Mouse (Mus musculus) inflammation-experienced regulatory T-cells, adult 6 months (primary cell): ENCODE results near the gene Tmem106c. TPM values are rescaled to one million over a fixed set of nuclear protein-coding genes. Genes with fewer than 3 reads are reported as not detected.

Experiments used
- ATAC-seq: one replicate; pipeline ENCODE4 v1.8.0; 2017
- polyA plus RNA-seq, 3 experiments: library from polyadenylated mRNA; unstranded; fragments of 100-300 nt; shearing (Covaris generic); gene quantifications; one replicate each; pipeline ENCODE4 v1.2.1; 2017

Tmem106c gene
- polyA plus RNA-seq, 3 experiments from 2014 or later: 18.8 to 32.3 (median 28.5) TPM

- no peak for ATAC-seq
Observed at GRCm38 (mm10) chr15:98001321-98002112, 37.5 kb downstream of the Tmem106c start.

GRCm38 (mm10) chr15:98002113-98002990 is 38.4 kb downstream of the Tmem106c start:
- no peak for ATAC-seq

DNA sequence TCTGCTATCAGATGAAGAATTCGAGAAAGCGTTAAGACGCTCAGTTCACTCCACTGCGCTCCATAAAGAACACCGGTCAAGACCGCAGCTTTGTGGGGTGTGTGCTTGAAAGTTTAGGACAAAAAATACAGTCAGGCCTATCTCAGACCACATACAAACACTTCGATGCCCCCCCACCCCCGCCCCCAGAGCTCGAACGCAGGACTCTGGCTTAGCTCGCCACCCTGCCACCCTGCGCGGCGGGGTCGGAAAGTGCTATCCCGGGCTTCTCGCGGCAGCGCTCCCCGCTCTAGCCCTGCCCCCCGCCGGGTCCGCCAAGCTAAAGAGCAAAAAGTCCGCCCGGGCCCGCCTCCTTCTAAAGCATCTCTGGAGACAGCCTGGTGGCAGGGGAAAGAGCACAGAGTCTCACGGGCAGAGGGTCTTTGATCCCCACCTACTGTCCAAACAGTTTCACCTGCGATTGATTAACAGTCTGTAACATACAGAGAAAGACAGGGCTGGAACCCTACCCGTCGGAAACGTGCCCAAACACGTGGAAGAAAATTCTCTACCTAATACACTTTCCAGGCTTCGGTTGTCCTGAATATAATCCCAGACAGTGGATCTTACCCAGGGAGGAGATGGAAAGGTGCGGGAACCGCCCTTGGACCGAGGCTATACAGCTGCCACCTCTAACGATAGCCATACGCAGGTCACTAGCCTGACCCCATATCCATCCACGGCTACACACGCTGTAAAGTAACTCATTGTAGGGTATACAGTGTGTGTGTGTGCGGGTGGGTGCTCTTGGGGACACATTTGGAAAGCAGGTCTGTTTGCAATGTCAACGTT is 39.2 kb downstream of the Tmem106c start:
- no peak for ATAC-seq

GRCm38 (mm10) chr15:98003822-98004739 is 40.1 kb downstream of the Tmem106c start, which contains the start of gene Col2a1:
Gene Col2a1, minus strand, starts transcription at chr15:98004695.
- no peak for ATAC-seq

- no peak for ATAC-seq
Observed at GRCm38 (mm10) chr15:98004740-98005159, 40.8 kb downstream of the Tmem106c start.

DNA sequence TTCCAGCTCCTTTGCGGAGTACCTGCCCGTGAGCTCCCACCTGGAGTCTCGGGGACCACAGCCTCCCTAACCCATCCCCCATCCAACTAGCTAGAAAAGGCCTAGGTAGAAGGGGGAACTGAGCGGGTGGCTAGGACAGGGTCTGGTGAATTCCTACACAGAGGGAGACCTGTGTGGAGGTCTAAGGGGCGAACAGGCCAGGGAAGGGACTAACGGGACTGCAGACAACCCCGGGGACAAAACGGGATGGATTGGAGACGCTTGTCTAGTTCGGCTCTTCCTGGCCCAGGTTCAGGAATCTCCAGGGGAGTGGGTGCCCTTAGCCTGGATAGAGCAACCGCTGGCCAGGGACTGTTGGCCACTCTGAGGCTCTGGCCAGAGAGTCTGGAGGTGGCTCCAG is 41.2 kb downstream of the Tmem106c start:
- ATAC-seq: no peak

- no peak for ATAC-seq
Observed at GRCm38 (mm10) chr15:98012810-98013209, 48.8 kb downstream of the Tmem106c start.

GRCm38 (mm10) chr15:98017925-98018324 is 53.9 kb downstream of the Tmem106c start:
- ATAC-seq: no peak

DNA sequence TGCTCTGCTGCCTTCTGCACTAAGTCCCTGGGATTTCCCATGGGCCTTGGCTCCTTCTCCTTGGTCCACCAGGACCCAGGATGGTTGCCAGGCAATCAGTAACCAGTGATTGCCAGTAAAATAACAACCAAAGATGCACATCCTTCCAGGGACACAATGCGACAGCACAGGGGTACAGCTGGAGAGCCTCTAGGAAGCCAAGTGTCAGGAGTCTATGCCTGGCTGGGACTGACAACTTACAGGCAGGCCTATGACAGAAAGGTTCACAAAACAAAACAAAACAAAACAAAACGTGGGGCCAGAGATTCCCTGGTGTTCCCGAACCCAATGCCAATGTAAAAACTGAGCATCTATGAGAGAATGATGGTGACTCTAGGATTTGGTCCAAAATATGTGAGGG is 55.0 kb downstream of the Tmem106c start:
- ATAC-seq: no peak

Other genes with a start within 250 kb of the Tmem106c start
- gene Endou, start 232.9 kb upstream of the Tmem106c start, polyA plus RNA-seq: not detected
- not detected for gene Rapgef3, start 196.2 kb upstream of the Tmem106c start, polyA plus RNA-seq
- gene Slc48a1, start 185.7 kb upstream of the Tmem106c start, polyA plus RNA-seq: 10 to 100 TPM; 30.1 to 34.1 (median 30.8) TPM
- gene Hdac7, start 119.7 kb upstream of the Tmem106c start, polyA plus RNA-seq: 10 to 100 TPM; 47.2 to 80.6 (median 77.9) TPM
- 1 to 10 TPM in 2 of 3 experiments, under 1 TPM in 1; 0.16 to 2.8 (median 2.1) TPM for gene Vdr, start 53.6 kb upstream of the Tmem106c start, polyA plus RNA-seq
- not detected for gene Col2a1, start 40.5 kb downstream of the Tmem106c start, polyA plus RNA-seq
- gene Pfkm, start 128.4 kb downstream of the Tmem106c start, polyA plus RNA-seq: 1 to 10 TPM; 4.9 to 5.6 (median 5.2) TPM
- 10 to 100 TPM; 29.3 to 35.6 (median 35.0) TPM for gene Senp1, start 129.5 kb downstream of the Tmem106c start, polyA plus RNA-seq
- gene Asb8, start 201.4 kb downstream of the Tmem106c start, polyA plus RNA-seq: 10 to 100 TPM; 37.1 to 44.9 (median 41.2) TPM
- under 1 TPM; 0.25 to 0.91 (median 0.36) TPM for gene Ccdc184, start 203.0 kb downstream of the Tmem106c start, polyA plus RNA-seq
- not detected for gene Olfr288, start 231.3 kb downstream of the Tmem106c start, polyA plus RNA-seq